11 mouse cellular contexts compared by ENCODE assay signal in genomic region chr9:13556696-13557095, GRCm38 (mm10).
"Had no signal": no experiment of that assay in that cellular context is flagged by ENCODE, and none has a peak within 500 bp of the region (broad histone marks: within the 10 kb centered on the region; RNA-seq: fewer than 3 reads in every experiment).

No protein-coding gene starts in this region.

- ATAC-seq: intestine, postnatal 0 days; liver, postnatal 0 days had no signal

- H3K4me3 ChIP-seq: limb, embryonic 12.5 days; liver, embryonic 13.5 days; lung, embryonic 15.5 days; neural tube, embryonic 12.5 days had no signal

- H3K27me3 ChIP-seq: limb, embryonic 12.5 days; liver, embryonic 13.5 days; lung, embryonic 15.5 days; neural tube, embryonic 12.5 days had no signal

- H3K9ac ChIP-seq: limb, embryonic 12.5 days; liver, embryonic 13.5 days; liver, postnatal 0 days; lung, embryonic 15.5 days; neural tube, embryonic 12.5 days had no signal

- H3K4me2 ChIP-seq: limb, embryonic 12.5 days; liver, embryonic 13.5 days; lung, embryonic 15.5 days; neural tube, embryonic 12.5 days had no signal

- H3K9me3 ChIP-seq: limb, embryonic 12.5 days; liver, embryonic 13.5 days; lung, embryonic 15.5 days; neural tube, embryonic 12.5 days had no signal

- DNase-seq: kidney, adult 8-10 months; kidney, postnatal 25 days; liver; liver, embryonic 13.5 days; liver, postnatal 0 days; midbrain, embryonic 14.5 days; thymus, postnatal 4 days had no signal

- H3K27ac ChIP-seq: limb, embryonic 12.5 days; liver, embryonic 13.5 days; lung, embryonic 15.5 days; neural tube, embryonic 12.5 days had no signal

- H3K4me1 ChIP-seq: liver, embryonic 13.5 days had no signal

- H3K36me3 ChIP-seq: limb, embryonic 12.5 days; liver, embryonic 13.5 days; lung, embryonic 15.5 days; neural tube, embryonic 12.5 days had no signal
